Mouse (Mus musculus): ENCODE results near the gene Gm9857.

DNA sequence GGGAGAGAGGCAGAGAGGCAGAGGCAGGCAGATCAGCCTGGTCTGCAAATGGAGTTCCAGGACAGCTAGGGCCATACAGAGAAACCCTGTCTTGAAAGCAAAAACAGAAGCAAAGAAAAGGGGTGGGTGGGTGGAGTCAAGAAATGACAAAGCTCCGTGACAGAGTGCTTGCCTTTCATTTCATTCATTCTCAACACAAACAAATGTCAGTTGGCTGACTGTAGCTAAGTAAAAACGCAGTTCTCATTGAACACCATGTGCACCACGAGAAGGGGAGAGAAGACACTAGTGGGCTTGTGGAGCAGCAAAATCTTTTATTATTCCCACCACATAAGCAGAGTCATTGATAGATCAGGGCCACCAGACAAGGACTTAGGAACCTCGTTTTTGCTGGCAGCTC is 23.4 kb downstream of the Gm9857 start:
- TF ChIP-seq CTCF (IDR thresholded peaks at IDR 0.05; ENCODE audit: insufficient read depth, low read length) (no peak), POLR2A (IDR thresholded peaks at IDR 0.05; ENCODE audit: borderline replicate concordance, extremely low read depth, low read depth, low read length) (no peak)
